Mouse (Mus musculus) liver, embryonic 11.5 days (tissue): ENCODE data around the gene Sobp. TPM values are rescaled to one million over a fixed set of nuclear protein-coding genes. Genes with fewer than 3 reads are reported as not detected.

ENCODE experiments used
- ATAC-seq: fragments of 200-750 bp; cut with Nextera tagmentation; replicated peaks from 2 replicates; pipeline ENCODE4 v1.8.0; 2017; ENCODE audit warnings: moderate number of reproducible peaks, mild to moderate bottlenecking, moderate TSS enrichment, moderate library complexity; ENCODE audit not compliant: low FRiP score
- DNase-seq: peaks from one replicate; pipeline ENCODE4 v3.0.0-alpha.2; 2017; ENCODE audit warnings: low spot score
- H3K27ac ChIP-seq: fragments of 300-500 bp; sonication (generic); 2 replicates; pipeline ENCODE4 v1.5.1; 2014; ENCODE audit warnings: mild to moderate bottlenecking, low read depth, low read length, control low read depth
- H3K27me3 ChIP-seq: fragments of 300-500 bp; sonication (generic); replicated peaks from 2 replicates; pipeline ENCODE4 v1.6.1; 2014; ENCODE audit warnings: low read length, mixed read lengths; ENCODE audit not compliant: control insufficient read depth, insufficient read depth
- H3K36me3 ChIP-seq: fragments of 300-500 bp; sonication (generic); 2 replicates; pipeline ENCODE4 v1.6.1; 2014; ENCODE audit warnings: mild to moderate bottlenecking, low read length, moderate library complexity, mixed read lengths; ENCODE audit not compliant: control insufficient read depth, insufficient read depth
- H3K4me1 ChIP-seq: fragments of 300-500 bp; sonication (generic); replicated peaks from 2 replicates; pipeline ENCODE4 v1.6.1; 2014; ENCODE audit warnings: low read length, mixed read lengths; ENCODE audit not compliant: control insufficient read depth, insufficient read depth
- H3K4me2 ChIP-seq: fragments of 300-500 bp; sonication (generic); 2 replicates; pipeline ENCODE4 v1.6.1; 2014; ENCODE audit warnings: mild to moderate bottlenecking, control low read depth, moderate library complexity
- H3K4me3 ChIP-seq: fragments of 300-500 bp; sonication (generic); 2 replicates; pipeline ENCODE4 v1.5.1; 2014; ENCODE audit warnings: low read depth, low read length, control low read depth
- H3K9ac ChIP-seq: fragments of 300-500 bp; sonication (generic); 2 replicates; pipeline ENCODE4 v1.6.1; 2014; ENCODE audit warnings: low read depth, low read length, control low read depth
- H3K9me3 ChIP-seq: fragments of 300-500 bp; sonication (generic); 2 replicates; pipeline ENCODE4 v1.6.1; 2016; ENCODE audit warnings: low read length, inconsistent platforms, mixed read lengths; ENCODE audit not compliant: control insufficient read depth
- WGBS: fragments of 180-500 bp; shearing (Covaris S2); extraction: QIAGEN DNeasy Blood & Tissue Kit; methylation state at CpG from one replicate; pipeline ENCODE4 v1.1.7; 2014; 5-methylcytosine and 5-hydroxymethylcytosine counted together
- polyA plus RNA-seq: library from polyadenylated mRNA; unstranded; fragments of >200 nt; fragmentation: Nextera tagmentation; extraction: Ambion mirVana; gene quantifications from 2 replicates; pipeline ENCODE4 v1.2.1, GENCODE M21; 2014

Gene Sobp
- polyA plus RNA-seq, result 0.44 and 0.45 TPM in 2 replicates

GRCm38 (mm10) chr10:43174326-43175155, at the start of gene Sobp, which contains the start of gene 9030612E09Rik:
Sobp (minus strand) TSS chr10:43174530.
9030612E09Rik (plus strand) TSS chr10:43174704.
- WGBS, result under 1% methylated on average over 77 of the region's 91 CpGs
- Histone ChIP-seq H3K36me3 (no peaks in the 10 kb centered on the region), H3K9me3 (no peaks in the 10 kb centered on the region), H3K9ac (no peak within 1 kb of the TSS; the same call in 1 of the 2 replicates), H3K4me1 (no peaks in the 10 kb centered on the region; the same call in none of the 2 replicates), H3K27me3 (peaks cover 87% of the 10 kb centered on the region), H3K4me3 (peak within 1 kb of the TSS; percentile 65), H3K4me2 (peak within 1 kb of the TSS; percentile 87), H3K27ac (no peak within 1 kb of the TSS)
- ATAC-seq, result no peak; the same call in 1 of the 2 replicates
- DNase-seq, result peak; percentile 62

DNA sequence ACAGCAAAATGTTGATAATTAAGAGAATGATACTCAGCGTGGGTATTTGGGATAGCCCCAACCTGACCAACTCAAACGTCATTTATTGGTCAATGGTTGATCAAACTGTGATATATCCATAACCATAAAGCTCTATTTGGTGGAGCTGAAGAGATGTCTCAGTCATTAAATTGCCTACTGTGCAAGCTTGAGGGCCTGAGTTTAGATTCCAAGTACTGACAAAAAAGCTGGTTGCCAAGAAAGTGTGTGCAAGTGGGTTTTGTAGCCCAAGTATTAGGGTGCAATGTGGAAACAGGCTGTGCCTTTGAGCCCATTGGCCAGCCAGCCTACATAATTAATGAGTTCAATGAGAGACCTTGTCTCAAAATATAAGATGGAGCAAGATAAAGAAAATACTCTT, 49.1 kb upstream of the Sobp start:
- Histone ChIP-seq H3K36me3 (no peaks in the 10 kb centered on the region), H3K27ac (no peak overlapping the region)
- 84% methylated on average over 2 of the region's 2 CpGs for WGBS

GRCm38 (mm10) chr10:43221659-43222058, 47.3 kb upstream of the Sobp start:
- H3K9ac ChIP-seq, result peak overlapping the region; percentile 96
- peak overlapping the region; percentile 77 for H3K4me3 ChIP-seq
- H3K27me3 ChIP-seq, result no peaks in the 10 kb centered on the region
- H3K27ac ChIP-seq, result peak overlapping the region; percentile 90
- peak; percentile 56 for ATAC-seq
- no peaks in the 10 kb centered on the region for H3K9me3 ChIP-seq
- DNase-seq, result no peak
- H3K36me3 ChIP-seq, result no peaks in the 10 kb centered on the region
- WGBS, result under 1% methylated on average over 25 of the region's 25 CpGs
- peak overlapping the region; percentile 69 for H3K4me2 ChIP-seq
- no peaks in the 10 kb centered on the region; the same call in 1 of the 2 replicates for H3K4me1 ChIP-seq

More for the DNA sequence above, 49.1 kb upstream of the Sobp start:
- ATAC-seq (no peak), DNase-seq (no peak)
- H3K9ac ChIP-seq, result no peak overlapping the region
- H3K4me1 ChIP-seq, result no peaks in the 10 kb centered on the region; the same call in 1 of the 2 replicates
- no peaks in the 10 kb centered on the region for H3K9me3 ChIP-seq
- H3K27me3 ChIP-seq, result no peaks in the 10 kb centered on the region
- H3K4me3 ChIP-seq, result no peak overlapping the region
- no peak overlapping the region for H3K4me2 ChIP-seq

DNA sequence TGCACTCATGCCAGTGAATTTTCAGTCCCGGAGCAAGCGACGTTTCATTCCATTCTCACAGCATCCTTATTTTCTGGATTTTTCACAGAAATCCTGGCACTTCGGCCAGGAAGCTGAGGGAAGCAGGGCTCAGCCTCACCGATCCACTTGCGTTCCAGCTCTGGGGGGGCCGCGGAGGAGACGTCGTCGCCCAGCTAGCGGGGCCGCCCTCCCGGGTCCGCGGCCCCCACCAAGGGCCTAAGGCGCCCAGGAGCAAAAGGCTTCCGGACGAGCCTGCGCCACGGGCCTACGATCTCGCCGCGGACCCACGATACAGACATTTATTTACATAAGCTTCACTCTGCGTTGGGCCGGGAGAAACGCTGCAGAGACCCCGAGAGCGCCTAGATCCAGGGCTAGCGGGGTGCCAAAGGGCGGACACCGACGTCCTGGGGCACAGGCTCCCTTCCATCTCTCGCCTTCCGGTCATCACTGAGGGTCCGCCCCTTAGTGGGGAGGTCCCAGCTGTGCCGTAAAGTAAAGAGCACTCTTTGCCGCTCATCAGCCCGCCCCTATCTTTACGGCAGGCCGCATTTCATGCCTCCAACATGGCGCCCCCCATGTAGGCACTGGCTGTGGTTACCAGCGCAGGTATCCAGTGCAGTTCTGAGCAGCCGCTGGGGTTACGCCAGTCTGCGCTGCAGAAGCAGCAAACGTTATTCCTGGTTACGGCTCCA, 46.7 kb upstream of the Sobp start, which contains the start of gene Pdss2:
TSS of gene Pdss2 (plus strand) at position 577 of the 716 bp plus-strand sequence.
- ATAC-seq (peak; percentile 96), DNase-seq (peak; percentile 89)
- Histone ChIP-seq H3K27me3 (no peaks in the 10 kb centered on the region), H3K4me3 (peak within 1 kb of the TSS; percentile 77), H3K36me3 (no peaks in the 10 kb centered on the region), H3K9me3 (no peaks in the 10 kb centered on the region), H3K9ac (peak within 1 kb of the TSS; percentile 96), H3K4me2 (peak within 1 kb of the TSS; percentile 74), H3K4me1 (no peaks in the 10 kb centered on the region; the same call in 1 of the 2 replicates), H3K27ac (peak within 1 kb of the TSS; percentile 90)
- under 1% methylated on average over 50 of the region's 50 CpGs for WGBS

GRCm38 (mm10) chr10:43220479-43220878, 46.1 kb upstream of the Sobp start:
- 23% methylated on average over 7 of the region's 7 CpGs for WGBS

DNA sequence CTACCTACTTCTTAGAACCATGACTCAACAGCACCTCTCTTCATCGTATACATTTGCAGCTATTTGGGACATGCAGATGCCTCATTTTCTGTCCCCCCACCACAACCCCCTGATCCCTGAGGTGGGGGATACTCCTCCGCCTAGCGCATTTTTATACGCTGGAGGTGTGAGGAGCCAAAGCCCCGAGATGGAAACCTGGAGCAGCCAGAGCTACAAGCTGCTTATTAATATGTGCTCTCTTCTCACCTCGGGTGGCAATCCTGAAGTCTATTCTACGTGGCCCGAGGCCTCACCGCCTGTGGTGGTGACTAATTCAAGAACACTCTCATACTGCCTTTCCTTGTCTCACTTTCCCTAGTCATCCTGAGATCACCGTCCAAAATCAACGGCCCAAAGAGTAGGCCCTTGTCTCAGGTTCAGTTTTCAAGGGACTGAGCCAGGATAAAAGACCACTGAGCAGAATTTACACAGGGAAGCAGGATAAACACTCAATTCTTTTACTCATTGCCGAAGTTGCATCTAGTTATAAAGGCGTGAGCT, 43.1 kb upstream of the Sobp start:
- ATAC-seq (no peak), DNase-seq (no peak)
- WGBS, result 92% methylated on average over 13 of the region's 13 CpGs
- Histone ChIP-seq H3K4me2 (no peak overlapping the region), H3K36me3 (no peaks in the 10 kb centered on the region), H3K9me3 (no peaks in the 10 kb centered on the region), H3K27me3 (no peaks in the 10 kb centered on the region), H3K9ac (no peak overlapping the region), H3K4me1 (no peaks in the 10 kb centered on the region; the same call in 1 of the 2 replicates), H3K27ac (no peak overlapping the region), H3K4me3 (no peak overlapping the region)

More at GRCm38 (mm10) chr10:43220479-43220878, 46.1 kb upstream of the Sobp start:
- Histone ChIP-seq H3K4me2 (peak overlapping the region; percentile 74), H3K4me3 (peak overlapping the region; percentile 77), H3K4me1 (no peaks in the 10 kb centered on the region; the same call in 1 of the 2 replicates), H3K27me3 (no peaks in the 10 kb centered on the region), H3K9ac (peak overlapping the region; percentile 96), H3K36me3 (no peaks in the 10 kb centered on the region), H3K27ac (peak overlapping the region; percentile 90), H3K9me3 (no peaks in the 10 kb centered on the region)
- ATAC-seq (no peak), DNase-seq (no peak)

DNA sequence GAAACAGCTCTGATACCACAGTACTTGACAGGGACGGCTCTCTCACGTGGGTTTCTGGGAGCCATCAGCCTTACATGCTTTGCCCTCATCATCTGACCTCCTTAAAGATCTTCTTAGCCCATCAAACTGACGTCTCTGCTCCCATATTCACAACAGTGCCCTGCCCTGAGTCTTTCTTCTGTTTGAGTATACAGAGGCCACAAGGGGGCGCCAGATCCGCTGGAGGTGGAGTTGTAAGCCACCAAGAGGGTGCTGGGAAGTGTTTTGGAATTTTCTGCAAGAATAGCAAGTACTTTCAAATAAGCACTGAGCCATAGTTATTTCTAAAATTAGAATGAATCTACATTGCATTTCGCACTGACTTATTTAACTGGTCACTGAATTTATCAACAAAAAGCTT, 37.5 kb upstream of the Sobp start:
- Histone ChIP-seq H3K36me3 (no peaks in the 10 kb centered on the region), H3K4me2 (no peak overlapping the region), H3K27ac (no peak overlapping the region), H3K9ac (no peak overlapping the region), H3K4me1 (no peaks in the 10 kb centered on the region), H3K27me3 (no peaks in the 10 kb centered on the region), H3K4me3 (no peak overlapping the region), H3K9me3 (no peaks in the 10 kb centered on the region)
- no peak for DNase-seq
- ATAC-seq, result no peak
- WGBS, result 30% methylated on average over 6 of the region's 6 CpGs

- H3K27ac ChIP-seq, result no peak overlapping the region
- no peaks in the 10 kb centered on the region for H3K27me3 ChIP-seq
- H3K36me3 ChIP-seq, result no peaks in the 10 kb centered on the region
- ATAC-seq (no peak), DNase-seq (no peak)
- WGBS, result 81% methylated on average over 3 of the region's 3 CpGs
- no peak overlapping the region for H3K9ac ChIP-seq
- no peak overlapping the region for H3K4me3 ChIP-seq
- no peak overlapping the region for H3K4me2 ChIP-seq
- H3K4me1 ChIP-seq, result no peaks in the 10 kb centered on the region
- no peaks in the 10 kb centered on the region for H3K9me3 ChIP-seq
These were observed 29.5 kb upstream of the Sobp start for GRCm38 (mm10) chr10:43203865-43204264.
